8 mouse cellular contexts compared by ENCODE assay signal in the genomic region with DNA sequence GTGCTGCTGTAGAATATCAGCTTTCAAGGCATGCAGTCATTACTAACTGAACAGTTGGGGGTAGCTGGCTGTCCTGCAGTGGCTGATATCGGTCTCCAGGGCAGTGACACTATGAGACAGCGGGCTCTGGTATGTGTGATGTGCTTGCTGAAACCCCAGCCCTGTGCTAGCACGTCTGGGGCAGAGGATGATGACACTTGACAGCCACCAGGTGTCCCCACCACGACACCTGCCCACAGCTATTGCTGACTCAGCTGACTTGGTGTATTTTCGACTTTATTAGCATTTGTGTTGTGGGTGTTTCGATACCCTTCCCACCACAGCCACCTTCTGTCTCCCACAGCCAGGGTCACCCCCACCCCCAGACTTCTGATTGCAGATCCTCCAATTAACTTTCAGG. TPM values are rescaled to one million over a fixed set of nuclear protein-coding genes. Genes with fewer than 3 reads are reported as not detected.
DNase-seq lines count a peak whose midpoint lies in the region; ATAC-seq and TF ChIP-seq lines count a peak whose summit lies in the region.

No protein-coding gene starts in this region.

- H3K36me3 ChIP-seq in midbrain, embryonic 10.5 days = peaks cover 46% of the 10 kb centered on the region
- peaks cover 63% of the 10 kb centered on the region for H3K36me3 ChIP-seq in midbrain, embryonic 16.5 days (ENCODE audit: control insufficient read depth, insufficient read depth, low read length)
- no peaks in the 10 kb centered on the region for H3K36me3 ChIP-seq in kidney, postnatal 0 days (ENCODE audit: insufficient read depth, low read length)
- peaks cover 77% of the 10 kb centered on the region for H3K36me3 ChIP-seq in midbrain, embryonic 15.5 days (replicated peaks)

- TF ChIP-seq CTCF in kidney, postnatal 0 days (IDR thresholded peaks at IDR 0.05; ENCODE audit: low read depth) = peak; percentile 68

- ATAC-seq in midbrain, embryonic 16.5 days = no peak
- peak; percentile 79 for ATAC-seq in erythroblast, adult 5-6 weeks (replicated peaks; ENCODE audit: low FRiP score, poor library complexity, severe bottlenecking)
- ATAC-seq in kidney, postnatal 0 days (replicated peaks; ENCODE audit: low FRiP score, low read depth) = peak; percentile 68; the same call in 1 of the 2 replicates
- ATAC-seq in midbrain, embryonic 15.5 days (replicated peaks) = peak; percentile 51

- H3K9me3 ChIP-seq in midbrain, embryonic 10.5 days (replicated peaks) = no peaks in the 10 kb centered on the region
- H3K9me3 ChIP-seq in midbrain, embryonic 16.5 days (replicated peaks; ENCODE audit: control insufficient read depth, low read length, poor library complexity, severe bottlenecking) = no peaks in the 10 kb centered on the region
- H3K9me3 ChIP-seq in kidney, postnatal 0 days (replicated peaks; ENCODE audit: low read length) = no peaks in the 10 kb centered on the region
- no peaks in the 10 kb centered on the region for H3K9me3 ChIP-seq in midbrain, embryonic 15.5 days

- no peak overlapping the region for H3K4me3 ChIP-seq in midbrain, embryonic 10.5 days
- H3K4me3 ChIP-seq in midbrain, embryonic 16.5 days (ENCODE audit: low read depth, low read length) = no peak overlapping the region
- no peak overlapping the region for H3K4me3 ChIP-seq in kidney, postnatal 0 days (replicated peaks; ENCODE audit: low read depth, low read length)
- no peak overlapping the region for H3K4me3 ChIP-seq in midbrain, embryonic 15.5 days

- 30% methylated on average over 6 of the region's 6 CpGs for WGBS in midbrain, embryonic 10.5 days
- WGBS in midbrain, embryonic 16.5 days = 22% methylated on average over 6 of the region's 6 CpGs
- WGBS in kidney, postnatal 0 days = 15% methylated on average over 6 of the region's 6 CpGs
- WGBS in midbrain, embryonic 15.5 days = 23% methylated on average over 6 of the region's 6 CpGs

- no peak overlapping the region for H3K27ac ChIP-seq in midbrain, embryonic 10.5 days (replicated peaks)
- H3K27ac ChIP-seq in midbrain, embryonic 16.5 days (ENCODE audit: low read length) = no peak overlapping the region
- H3K27ac ChIP-seq in kidney, postnatal 0 days = no peak overlapping the region
- no peak overlapping the region for H3K27ac ChIP-seq in midbrain, embryonic 15.5 days

- DNase-seq in adrenal gland, postnatal 10 days = peak; percentile 53
- DNase-seq in adrenal gland, adult 8-10 months = no peak
- peak; percentile 24 for DNase-seq in midbrain, embryonic 10.5 days (ENCODE audit: low spot score)
- DNase-seq in kidney, postnatal 0 days (ENCODE audit: low spot score) = peak; percentile 54
- peak; percentile 12 for DNase-seq in yolk sac, embryonic 10.5 days (ENCODE audit: low spot score)

- H3K4me1 ChIP-seq in midbrain, embryonic 10.5 days = no peaks in the 10 kb centered on the region; the same call in 1 of the 2 replicates
- H3K4me1 ChIP-seq in midbrain, embryonic 16.5 days (ENCODE audit: control insufficient read depth, insufficient read depth, low read length) = 0 out of 2 replicates have a peak, but pooled peaks cover 4% of the 10 kb centered on the region
- H3K4me1 ChIP-seq in kidney, postnatal 0 days (replicated peaks; ENCODE audit: insufficient read depth, low read length) = no peaks in the 10 kb centered on the region
- peaks cover 7% of the 10 kb centered on the region; the same call in 1 of the 2 replicates for H3K4me1 ChIP-seq in midbrain, embryonic 15.5 days

- H3K4me2 ChIP-seq in midbrain, embryonic 16.5 days (ENCODE audit: low read length) = no peak overlapping the region
- H3K4me2 ChIP-seq in kidney, postnatal 0 days (ENCODE audit: low read length) = no peak overlapping the region
- H3K4me2 ChIP-seq in midbrain, embryonic 15.5 days = no peak overlapping the region

- no peak overlapping the region for H3K9ac ChIP-seq in midbrain, embryonic 16.5 days (ENCODE audit: low read depth, low read length)
- no peak overlapping the region for H3K9ac ChIP-seq in kidney, postnatal 0 days (ENCODE audit: low read depth, low read length)
- no peak overlapping the region for H3K9ac ChIP-seq in midbrain, embryonic 15.5 days

- peaks cover 11% of the 10 kb centered on the region for H3K27me3 ChIP-seq in midbrain, embryonic 10.5 days (ENCODE audit: low read depth, poor library complexity, severe bottlenecking)
- no peaks in the 10 kb centered on the region for H3K27me3 ChIP-seq in midbrain, embryonic 16.5 days (ENCODE audit: control insufficient read depth, insufficient read depth, low read depth, low read length)
- H3K27me3 ChIP-seq in kidney, postnatal 0 days (ENCODE audit: insufficient read depth, low read length) = no peaks in the 10 kb centered on the region
- no peaks in the 10 kb centered on the region for H3K27me3 ChIP-seq in midbrain, embryonic 15.5 days (replicated peaks)

RNA-seq across cellular contexts. Expression of gene Ncan, which starts 16.2 kb away (rescaled TPM):
- 1 to 10 TPM in 1 of 2 experiments, under 1 TPM in 1; 0.81 to 1.2 TPM for total RNA-seq in adrenal gland, postnatal 10 days (2021)
- 1 to 10 TPM in 1 of 4 experiments, under 1 TPM in 3; 0.20 to 1.5 (median 0.36) TPM for total RNA-seq in adrenal gland, adult 8-10 months (2022)
- 14.4 and 44.7 TPM in 2 replicates for polyA plus RNA-seq in midbrain, embryonic 10.5 days (2016; fragmentation: Nextera tagmentation; extraction: Ambion mirVana)
- 169 and 189 TPM in 2 replicates for polyA plus RNA-seq in midbrain, embryonic 16.5 days (2015; fragmentation: Nextera tagmentation; extraction: Ambion mirVana)
- not detected in 2 replicates for total RNA-seq in erythroblast, adult 5-6 weeks (2015; ENCODE audit: low replicate concordance)
- not detected in 2 replicates for total RNA-seq in erythroblast, adult 5-6 weeks (2017; ENCODE audit: low replicate concordance)
- polyA plus RNA-seq in kidney, postnatal 0 days (2015; fragmentation: Nextera tagmentation; extraction: Ambion mirVana) = 0.03 TPM in 2 replicates
- 186 and 193 TPM in 2 replicates for polyA plus RNA-seq in midbrain, embryonic 15.5 days (2015; fragmentation: Nextera tagmentation; extraction: Ambion mirVana)

RNA-seq across cellular contexts. Expression of gene Hapln4, which starts 21.2 kb away (rescaled TPM):
- total RNA-seq in adrenal gland, postnatal 10 days (2021) = under 1 TPM; 0.24 to 0.36 TPM
- total RNA-seq in adrenal gland, adult 8-10 months (2022) = 1 to 10 TPM in 2 of 4 experiments, under 1 TPM in 2; 0.21 to 1.9 (median 0.92) TPM
- polyA plus RNA-seq in midbrain, embryonic 10.5 days (2016; fragmentation: Nextera tagmentation; extraction: Ambion mirVana) = 0.06 and 0.22 TPM in 2 replicates
- polyA plus RNA-seq in midbrain, embryonic 16.5 days (2015; fragmentation: Nextera tagmentation; extraction: Ambion mirVana) = 0.89 and 0.93 TPM in 2 replicates
- not detected in 2 replicates for total RNA-seq in erythroblast, adult 5-6 weeks (2015; ENCODE audit: low replicate concordance)
- not detected in 2 replicates for total RNA-seq in erythroblast, adult 5-6 weeks (2017; ENCODE audit: low replicate concordance)
- not detected in 2 replicates for polyA plus RNA-seq in kidney, postnatal 0 days (2015; fragmentation: Nextera tagmentation; extraction: Ambion mirVana)
- polyA plus RNA-seq in midbrain, embryonic 15.5 days (2015; fragmentation: Nextera tagmentation; extraction: Ambion mirVana) = 0.93 and 1.4 TPM in 2 replicates

RNA-seq across cellular contexts. Expression of gene Nr2c2ap, which starts 26.6 kb away (rescaled TPM):
- 10 to 100 TPM; 15.7 to 16.1 TPM for total RNA-seq in adrenal gland, postnatal 10 days (2021)
- total RNA-seq in adrenal gland, adult 8-10 months (2022) = 10 to 100 TPM; 24.5 to 26.7 (median 25.1) TPM
- polyA plus RNA-seq in midbrain, embryonic 10.5 days (2016; fragmentation: Nextera tagmentation; extraction: Ambion mirVana) = 28.4 and 30.7 TPM in 2 replicates
- 35.0 and 38.2 TPM in 2 replicates for polyA plus RNA-seq in midbrain, embryonic 16.5 days (2015; fragmentation: Nextera tagmentation; extraction: Ambion mirVana)
- 4.8 and 5.4 TPM in 2 replicates for total RNA-seq in erythroblast, adult 5-6 weeks (2015; ENCODE audit: low replicate concordance)
- total RNA-seq in erythroblast, adult 5-6 weeks (2017; ENCODE audit: low replicate concordance) = 1.4 and 1.5 TPM in 2 replicates
- 30.1 and 34.1 TPM in 2 replicates for polyA plus RNA-seq in kidney, postnatal 0 days (2015; fragmentation: Nextera tagmentation; extraction: Ambion mirVana)
- 36.7 and 39.1 TPM in 2 replicates for polyA plus RNA-seq in midbrain, embryonic 15.5 days (2015; fragmentation: Nextera tagmentation; extraction: Ambion mirVana)

RNA-seq across cellular contexts. Expression of gene Tm6sf2, which starts 31.8 kb away (rescaled TPM):
- total RNA-seq in adrenal gland, postnatal 10 days (2021) = 1 to 10 TPM; 4.3 to 9.3 TPM
- total RNA-seq in adrenal gland, adult 8-10 months (2022) = 1 to 10 TPM in 2 of 4 experiments, under 1 TPM in 2; 0.17 to 1.2 (median 0.85) TPM
- 0.69 and 1.1 TPM in 2 replicates for polyA plus RNA-seq in midbrain, embryonic 10.5 days (2016; fragmentation: Nextera tagmentation; extraction: Ambion mirVana)
- 1.3 and 1.4 TPM in 2 replicates for polyA plus RNA-seq in midbrain, embryonic 16.5 days (2015; fragmentation: Nextera tagmentation; extraction: Ambion mirVana)
- 2.3 TPM in 1 of 2 replicates, not detected in the other for total RNA-seq in erythroblast, adult 5-6 weeks (2015; ENCODE audit: low replicate concordance)
- total RNA-seq in erythroblast, adult 5-6 weeks (2017; ENCODE audit: low replicate concordance) = 2.9 TPM in 1 of 2 replicates, not detected in the other
- 0.71 and 1.1 TPM in 2 replicates for polyA plus RNA-seq in kidney, postnatal 0 days (2015; fragmentation: Nextera tagmentation; extraction: Ambion mirVana)
- polyA plus RNA-seq in midbrain, embryonic 15.5 days (2015; fragmentation: Nextera tagmentation; extraction: Ambion mirVana) = 1.7 and 2.1 TPM in 2 replicates

RNA-seq across cellular contexts. Expression of gene Rfxank, which starts 34.4 kb away (rescaled TPM):
- 10 to 100 TPM; 18.0 to 23.9 TPM for total RNA-seq in adrenal gland, postnatal 10 days (2021)
- 10 to 100 TPM; 15.9 to 24.7 (median 21.9) TPM for total RNA-seq in adrenal gland, adult 8-10 months (2022)
- 16.1 and 18.1 TPM in 2 replicates for polyA plus RNA-seq in midbrain, embryonic 10.5 days (2016; fragmentation: Nextera tagmentation; extraction: Ambion mirVana)
- polyA plus RNA-seq in midbrain, embryonic 16.5 days (2015; fragmentation: Nextera tagmentation; extraction: Ambion mirVana) = 10.7 and 11.8 TPM in 2 replicates
- 8.1 and 16.3 TPM in 2 replicates for total RNA-seq in erythroblast, adult 5-6 weeks (2015; ENCODE audit: low replicate concordance)
- 9.7 and 10.2 TPM in 2 replicates for total RNA-seq in erythroblast, adult 5-6 weeks (2017; ENCODE audit: low replicate concordance)
- 13.4 and 13.7 TPM in 2 replicates for polyA plus RNA-seq in kidney, postnatal 0 days (2015; fragmentation: Nextera tagmentation; extraction: Ambion mirVana)
- 13.4 and 14.2 TPM in 2 replicates for polyA plus RNA-seq in midbrain, embryonic 15.5 days (2015; fragmentation: Nextera tagmentation; extraction: Ambion mirVana)

Comparison
In these comparisons a context has a peak if more than half of its experiments do, and no peak if none do; other contexts are left out.
1. RNA of gene Ncan, which starts 16.2 kb away (polyA plus RNA-seq): 169 to 189 TPM in midbrain, embryonic 16.5 days, 186 to 193 TPM in midbrain, embryonic 15.5 days and 14.4 to 44.7 TPM in midbrain, embryonic 10.5 days; 0.03 TPM in kidney, postnatal 0 days; every median in the first group is over 10 times any median in the second.